Mouse (Mus musculus): ENCODE measurements around the gene Mob3a.

DNA sequence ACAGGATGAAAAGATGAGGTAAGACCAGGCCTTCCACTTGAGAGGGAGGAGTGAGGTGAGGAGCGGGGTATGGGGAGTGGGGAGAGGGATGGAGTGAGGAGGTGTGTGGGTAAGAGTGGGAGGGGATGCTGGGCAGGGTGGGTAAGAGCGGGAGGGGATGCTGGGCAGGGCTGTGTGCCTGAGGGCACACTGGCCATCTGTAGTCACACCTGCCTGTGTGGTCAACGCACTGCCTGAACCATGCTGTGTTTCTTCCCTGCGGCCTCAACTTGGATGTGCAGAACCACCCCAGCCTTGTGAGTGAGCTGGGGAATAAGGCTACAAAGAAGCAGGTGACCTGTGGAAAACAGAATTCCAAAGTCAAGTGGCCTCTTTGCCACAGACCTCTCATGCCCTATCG is 2.6 kb upstream of the Mob3a start:
- no peak for TF ChIP-seq MAX (IDR thresholded peaks at IDR 0.05)
- TF ChIP-seq CTCF (IDR thresholded peaks at IDR 0.05; ENCODE audit: control insufficient read depth, insufficient read depth, insufficient read length): no peak
- no peak for TF ChIP-seq FOSL1 (IDR thresholded peaks at IDR 0.05; ENCODE audit: insufficient read depth, low read length, poor library complexity, severe bottlenecking)
- TF ChIP-seq USF1 (IDR thresholded peaks at IDR 0.05; ENCODE audit: low read depth): no peak

Data from C2C12 (cell line).